Mouse (Mus musculus) limb, embryonic 14.5 days (tissue): ENCODE measurements at regions not wholly inside any gene's neighbourhood (a gene's known extent, or its start where the extent isn't known, plus 50 kb on each side); places are given as distances from the start of the nearest gene placed in this dataset.

Experiments
- ATAC-seq: fragments of 200-750 bp; cut with Nextera tagmentation; 2 replicates; pipeline ENCODE4 v1.8.0; 2017; ENCODE audit warnings: low read depth, moderate number of reproducible peaks, moderate TSS enrichment; ENCODE audit not compliant: low FRiP score
- DNase-seq: peaks from one replicate; pipeline ENCODE4 v3.0.0-alpha.2; 2015; ENCODE audit warnings: low spot score
- H3K27ac ChIP-seq: fragments of 300-500 bp; sonication (generic); replicated peaks from 2 replicates; pipeline ENCODE4 v1.5.1; 2014; ENCODE audit warnings: low read depth, mild to moderate bottlenecking, low read length, moderate library complexity, mixed read lengths
- H3K27me3 ChIP-seq: fragments of 300-500 bp; sonication (generic); 2 replicates; pipeline ENCODE4 v1.6.1; 2014; ENCODE audit warnings: low read length, mixed read lengths; ENCODE audit not compliant: control insufficient read depth, insufficient read depth
- H3K36me3 ChIP-seq: fragments of 300-500 bp; sonication (generic); 2 replicates; pipeline ENCODE4 v1.6.1; 2014; ENCODE audit warnings: mild to moderate bottlenecking, low read length, moderate library complexity, mixed read lengths; ENCODE audit not compliant: control insufficient read depth, insufficient read depth
- H3K4me1 ChIP-seq: fragments of 300-500 bp; sonication (generic); 2 replicates; pipeline ENCODE4 v1.6.1; 2014; ENCODE audit warnings: antibody characterized with exemption, low read length, mixed read lengths; ENCODE audit not compliant: control insufficient read depth, insufficient read depth
- H3K4me2 ChIP-seq: fragments of 300-500 bp; sonication (generic); replicated peaks from 2 replicates; pipeline ENCODE4 v1.6.1; 2014; ENCODE audit warnings: low read depth, mild to moderate bottlenecking, low read length, moderate library complexity; ENCODE audit not compliant: severe bottlenecking
- H3K4me3 ChIP-seq: fragments of 300-500 bp; sonication (generic); replicated peaks from 2 replicates; pipeline ENCODE4 v1.5.1; 2014; ENCODE audit warnings: low read length
- H3K9ac ChIP-seq: fragments of 300-500 bp; sonication (generic); 2 replicates; pipeline ENCODE4 v1.6.1; 2014; ENCODE audit warnings: mild to moderate bottlenecking, low read depth, low read length, moderate library complexity; ENCODE audit not compliant: severe bottlenecking
- H3K9me3 ChIP-seq: fragments of 300-500 bp; sonication (generic); 2 replicates; pipeline ENCODE4 v1.6.1; 2016; ENCODE audit warnings: low read length; ENCODE audit not compliant: control insufficient read depth
- POLR2A ChIP-seq: fragments of 200-500 bp; IDR thresholded peaks from 2 replicates; pipeline ENCODE4 v1.8.0; 2012; ENCODE audit warnings: inconsistent platforms, mild to moderate bottlenecking, moderate library complexity, borderline replicate concordance; ENCODE audit not compliant: insufficient read depth, insufficient read length; ENCODE audit errors: extremely low read depth
- WGBS: fragments of 180-500 bp; shearing (Covaris S2); extraction: QIAGEN DNeasy Blood & Tissue Kit; methylation state at CpG from one replicate; pipeline ENCODE4 v1.1.7; 2014; 5-methylcytosine and 5-hydroxymethylcytosine counted together

DNA sequence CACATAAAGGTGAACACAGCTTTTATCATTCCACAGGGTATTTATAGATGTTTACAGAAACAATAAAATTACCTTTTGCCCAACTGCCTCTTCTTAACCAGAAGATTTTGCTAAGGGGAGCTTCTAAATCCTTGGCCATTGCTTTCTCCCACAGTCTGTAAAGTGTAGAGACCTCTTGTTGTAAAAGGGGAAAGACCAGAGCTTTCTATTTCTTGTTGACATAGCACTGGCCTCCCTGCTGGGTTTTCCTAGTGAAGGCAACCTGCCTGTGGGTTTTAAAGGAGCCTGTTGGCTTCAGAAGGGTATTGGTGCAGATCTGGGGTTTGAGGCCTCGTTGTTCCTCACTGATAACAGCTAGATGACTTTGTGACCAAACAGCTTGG, 381.6 kb downstream of the Lmo4 start:
- no peak for TF ChIP-seq POLR2A

DNA sequence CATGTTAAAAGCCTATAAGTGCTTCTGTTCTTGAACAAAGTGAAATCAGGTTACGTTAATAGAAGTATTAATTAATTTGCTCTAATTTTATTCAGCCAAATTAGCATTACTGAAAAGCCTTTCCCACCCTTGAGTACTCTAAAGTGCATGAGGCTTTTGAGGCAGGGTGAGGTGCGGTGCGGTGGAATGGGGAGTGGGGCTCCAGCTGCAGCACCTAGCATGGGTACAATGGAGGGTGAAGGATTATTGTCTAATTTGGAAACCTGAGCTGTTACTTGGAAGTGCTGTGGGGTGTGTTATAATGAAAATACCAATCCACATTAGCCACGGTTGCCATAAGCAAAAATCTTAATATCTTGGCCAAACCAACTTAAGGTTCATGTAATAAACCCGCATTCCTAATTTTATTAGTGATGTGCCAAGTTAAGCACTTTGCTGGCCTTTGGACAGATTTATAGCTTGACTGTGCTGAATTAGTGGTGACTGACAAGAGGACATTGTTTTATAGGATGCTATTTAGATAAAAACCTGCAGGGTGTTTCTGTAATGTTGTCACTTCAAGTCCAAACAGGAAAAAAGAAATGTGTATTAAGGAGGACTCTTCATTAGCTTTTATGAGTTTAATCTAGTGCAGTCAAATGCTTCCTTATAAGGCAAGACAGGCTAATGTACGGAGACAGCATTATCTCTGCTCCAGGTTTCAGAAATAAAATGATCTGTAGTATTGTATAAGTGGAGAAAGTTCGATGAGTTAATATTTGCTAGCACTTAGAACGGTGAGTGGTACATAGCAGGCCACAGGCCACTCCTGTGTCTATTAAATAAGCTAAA, 382.2 kb downstream of the Lmo4 start:
- WGBS = 29% methylated on average over 8 of the region's 8 CpGs

More for the DNA sequence above, 381.6 kb downstream of the Lmo4 start:
- Histone ChIP-seq H3K4me3 (no peak overlapping the region), H3K27me3 (no peaks in the 10 kb centered on the region; the same call in 1 of the 2 replicates), H3K4me2 (no peak overlapping the region), H3K9ac (no peak overlapping the region), H3K4me1 (peaks cover 4% of the 10 kb centered on the region; the same call in 1 of the 2 replicates), H3K27ac (no peak overlapping the region), H3K9me3 (no peaks in the 10 kb centered on the region), H3K36me3 (no peaks in the 10 kb centered on the region)
- DNase-seq = no peak
- WGBS = 8% methylated on average over 1 of the region's 1 CpGs
- no peak for ATAC-seq

DNA sequence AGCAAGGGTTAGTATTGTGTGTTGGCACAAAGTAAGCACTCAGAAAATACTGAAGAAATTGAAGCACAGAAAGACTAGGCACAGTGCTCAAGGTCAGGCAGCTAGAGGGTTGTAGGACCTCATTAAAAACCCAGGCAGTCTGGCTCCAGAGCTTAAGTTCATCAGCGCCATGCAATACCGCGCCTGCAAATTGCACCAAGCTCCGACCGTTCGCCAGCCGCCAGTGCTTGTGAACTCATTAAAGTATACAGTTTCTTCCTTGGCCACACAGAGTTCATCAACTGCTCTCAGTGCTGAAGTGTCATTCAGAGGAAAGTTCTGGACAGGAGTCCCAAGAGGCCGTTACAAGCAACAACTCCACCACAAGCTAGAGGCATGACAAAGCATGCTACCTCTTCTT, 397.5 kb downstream of the Lmo4 start:
- no peak for ATAC-seq
- WGBS = 45% methylated on average over 8 of the region's 8 CpGs
- no peak overlapping the region for H3K27ac ChIP-seq
- H3K36me3 ChIP-seq = no peaks in the 10 kb centered on the region
- no peak overlapping the region for H3K9ac ChIP-seq
- no peaks in the 10 kb centered on the region for H3K4me1 ChIP-seq
- no peak for DNase-seq
- H3K4me2 ChIP-seq = no peak overlapping the region
- TF ChIP-seq POLR2A = no peak
- H3K9me3 ChIP-seq = no peaks in the 10 kb centered on the region
- no peak overlapping the region for H3K4me3 ChIP-seq
- no peaks in the 10 kb centered on the region for H3K27me3 ChIP-seq

More for the DNA sequence above, 382.2 kb downstream of the Lmo4 start:
- no peak overlapping the region for H3K4me2 ChIP-seq
- H3K9ac ChIP-seq = no peak overlapping the region
- no peak overlapping the region for H3K27ac ChIP-seq
- no peaks in the 10 kb centered on the region for H3K36me3 ChIP-seq
- no peaks in the 10 kb centered on the region for H3K9me3 ChIP-seq
- H3K27me3 ChIP-seq = no peaks in the 10 kb centered on the region; the same call in 1 of the 2 replicates
- no peak for DNase-seq
- no peak for ATAC-seq
- no peak overlapping the region for H3K4me3 ChIP-seq
- TF ChIP-seq POLR2A = no peak
- H3K4me1 ChIP-seq = peaks cover 4% of the 10 kb centered on the region; the same call in 1 of the 2 replicates

- H3K27me3 ChIP-seq = no peaks in the 10 kb centered on the region
- H3K36me3 ChIP-seq = no peaks in the 10 kb centered on the region
- ATAC-seq (no peak), DNase-seq (no peak)
- no peaks in the 10 kb centered on the region for H3K4me1 ChIP-seq
- no peak for TF ChIP-seq POLR2A
- no peak overlapping the region for H3K27ac ChIP-seq
- 72% methylated on average over 3 of the region's 3 CpGs for WGBS
- no peak overlapping the region for H3K9ac ChIP-seq
- no peaks in the 10 kb centered on the region for H3K9me3 ChIP-seq
- H3K4me2 ChIP-seq = no peak overlapping the region
- no peak overlapping the region for H3K4me3 ChIP-seq
These were observed 398.1 kb downstream of the Lmo4 start for GRCm38 (mm10) chr3:143806940-143807339.

DNA sequence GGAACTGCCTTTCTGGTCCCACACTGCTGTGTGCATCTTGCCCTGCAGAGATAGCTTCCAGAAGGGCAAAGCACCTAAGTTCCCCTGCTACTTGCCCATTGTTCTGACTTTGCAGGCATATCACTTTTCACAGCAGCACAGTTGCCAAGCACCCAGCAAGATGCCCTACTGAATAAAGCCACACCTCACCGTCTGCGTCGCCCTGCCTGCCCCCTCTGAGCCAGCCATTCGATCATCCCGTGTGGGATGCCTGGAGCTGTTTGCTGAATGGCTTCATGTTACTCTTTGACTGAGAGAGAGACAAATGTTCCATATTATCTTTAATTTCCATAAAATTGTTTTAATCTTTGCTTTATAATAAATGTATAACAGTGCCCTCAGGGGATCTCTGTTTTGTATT, 407.2 kb downstream of the Lmo4 start:
- Histone ChIP-seq H3K4me2 (no peak overlapping the region), H3K4me1 (peaks cover 21% of the 10 kb centered on the region), H3K27me3 (no peaks in the 10 kb centered on the region), H3K9me3 (no peaks in the 10 kb centered on the region), H3K4me3 (no peak overlapping the region), H3K36me3 (no peaks in the 10 kb centered on the region), H3K27ac (no peak overlapping the region), H3K9ac (no peak overlapping the region)
- 13% methylated on average over 5 of the region's 5 CpGs for WGBS
- DNase-seq (no peak), ATAC-seq (no peak)
- no peak for TF ChIP-seq POLR2A
